Mouse (Mus musculus) T-cell, adult 2 months (primary cell): ENCODE data around the gene Tnfaip8l2.
"Not testable (repeated sequence)": the region's sequence is repeated elsewhere in the genome, so short reads cannot be mapped to it uniquely, and the experiment has no call there.

ENCODE experiments used
- DNase-seq: peaks from one replicate; pipeline ENCODE4 v3.0.0; 2022; ENCODE audit warnings: low spot score

The Tnfaip8l2 gene

GRCm38 (mm10) chr3:95112760-95113159 is 29.4 kb downstream of the Tnfaip8l2 start:
- no peak for DNase-seq

GRCm38 (mm10) chr3:95110911-95111726 is 31.0 kb downstream of the Tnfaip8l2 start, which contains the start of gene Vps72:
TSS of gene Vps72 (plus strand) at chr3:95111022.
- peak; percentile 91 for DNase-seq

GRCm38 (mm10) chr3:95107898-95108297 is 34.3 kb downstream of the Tnfaip8l2 start:
- DNase-seq = peak; percentile 10

DNA sequence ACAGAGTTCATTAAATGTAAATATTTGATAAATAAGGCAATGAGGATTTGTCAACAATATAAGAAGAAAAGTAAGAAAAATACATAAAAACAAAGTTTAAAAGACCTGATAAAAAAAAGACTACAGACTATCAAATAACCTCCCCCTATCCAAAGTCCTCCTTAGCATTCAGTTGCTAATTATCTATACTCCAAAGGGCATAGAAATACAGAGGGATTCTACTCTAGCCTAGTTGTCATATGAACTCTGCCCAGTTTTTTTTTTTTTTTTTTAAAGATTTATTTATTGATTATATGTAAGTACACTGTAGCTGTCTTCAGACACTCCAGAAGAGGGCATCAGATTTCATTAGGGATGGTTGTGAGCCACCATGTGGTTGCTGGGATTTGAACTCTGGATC is 34.9 kb downstream of the Tnfaip8l2 start:
- DNase-seq = not testable (repeated sequence)

DNA sequence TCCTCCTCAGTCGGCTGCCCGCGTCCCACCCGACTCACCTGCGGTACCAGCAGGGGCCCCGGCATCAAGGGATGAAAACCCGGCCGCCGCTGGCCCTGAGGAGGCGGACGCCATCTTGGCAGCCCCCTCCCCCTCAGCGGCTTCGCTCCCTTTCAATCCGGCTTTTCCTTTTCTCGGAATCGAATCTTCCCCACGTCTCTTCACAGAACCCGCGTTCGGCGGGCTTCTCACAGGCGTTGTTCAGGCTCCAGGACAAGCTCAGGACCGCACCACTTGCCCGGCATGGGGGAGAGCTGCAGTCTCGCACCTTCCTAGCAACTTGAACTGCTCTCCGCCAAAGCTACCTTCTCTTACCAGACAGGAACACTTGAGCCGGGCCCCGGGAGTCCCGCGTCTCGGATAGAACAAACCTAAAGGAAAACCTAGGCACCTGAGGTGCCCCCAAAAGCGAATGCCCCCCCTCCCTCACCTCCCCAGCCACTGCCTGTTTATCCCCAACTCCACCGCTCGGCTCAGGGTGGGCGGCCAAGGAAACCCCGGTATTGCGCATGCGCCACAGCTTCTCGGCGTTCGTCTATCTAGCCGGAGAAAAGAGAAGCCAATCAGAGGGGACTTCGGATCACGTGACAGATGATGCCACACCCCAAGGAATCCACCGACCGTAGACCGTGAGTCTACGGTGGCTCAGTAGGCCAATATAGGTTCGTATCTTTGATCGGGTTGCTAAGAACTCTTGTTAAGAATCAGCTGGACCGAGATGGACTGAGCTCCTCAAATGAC is 35.6 kb downstream of the Tnfaip8l2 start, which contains the start of gene Pip5k1a:
Gene Pip5k1a, minus strand, starts transcription at position 593 of the 780 bp plus-strand sequence.
- DNase-seq = peak; percentile 97

DNA sequence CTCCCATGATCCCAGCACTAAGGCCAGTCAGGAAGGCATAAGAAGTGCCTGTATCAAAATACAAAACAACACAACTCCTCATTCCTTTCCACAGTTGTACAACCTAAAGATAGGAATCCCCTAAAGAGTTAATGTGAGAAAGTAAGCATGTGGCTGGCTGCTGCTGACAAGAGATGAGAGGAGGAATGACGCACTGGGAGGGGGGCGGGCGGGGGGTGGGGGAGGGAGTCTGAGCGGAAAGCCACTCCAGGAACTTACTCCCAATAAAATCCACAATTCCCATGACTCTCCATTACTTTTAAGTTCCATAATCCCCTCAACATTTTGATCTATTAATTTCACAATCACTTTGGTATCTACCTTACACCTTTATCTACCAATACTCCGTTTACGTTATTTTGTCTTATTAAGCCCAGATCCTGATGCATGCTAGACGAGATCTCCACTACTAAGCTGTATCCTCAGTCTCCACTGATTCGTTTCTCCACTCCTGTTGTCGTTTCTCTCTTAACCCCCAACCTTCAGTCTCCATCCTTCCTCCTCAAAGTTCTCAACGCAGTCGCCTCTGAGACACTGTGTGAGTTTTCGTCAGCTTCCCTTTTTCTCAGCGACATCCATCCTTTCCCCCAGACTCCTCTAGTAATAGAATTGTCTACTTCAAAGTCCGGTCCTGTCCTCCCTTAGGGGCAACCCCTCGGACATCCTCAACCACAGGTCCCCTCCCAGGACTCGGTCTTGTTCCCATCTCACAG is 36.4 kb downstream of the Tnfaip8l2 start:
- no peak for DNase-seq

GRCm38 (mm10) chr3:95105121-95105520 is 37.0 kb downstream of the Tnfaip8l2 start:
- DNase-seq = no peak

DNA sequence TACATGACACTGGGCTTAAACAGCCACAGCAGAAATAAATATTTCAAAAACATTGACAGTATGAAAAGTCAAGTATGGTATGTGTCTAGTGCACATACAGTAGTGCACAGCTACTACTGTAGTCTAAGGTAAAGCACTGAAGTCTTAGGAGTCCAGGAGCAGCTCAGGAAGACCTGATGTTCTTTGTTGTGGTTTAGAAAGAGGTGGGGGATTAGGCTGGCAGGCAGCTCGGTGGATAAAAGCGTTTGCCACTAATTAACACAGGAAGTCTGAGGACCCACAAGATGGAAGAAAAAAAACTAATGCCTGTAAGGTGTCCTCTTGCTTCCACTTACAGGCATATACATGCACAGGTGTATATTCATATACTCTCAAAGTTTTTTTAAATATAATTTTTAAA is 41.3 kb downstream of the Tnfaip8l2 start:
- peak; percentile 31 for DNase-seq
